Mouse (Mus musculus): ENCODE results near the gene Zdhhc22. TPM values are rescaled to one million over a fixed set of nuclear protein-coding genes. Genes with fewer than 3 reads are reported as not detected.
A peak's percentile ranks its signal among the peaks of the same experiment; 100 is the strongest.

The Zdhhc22 gene
- polyA plus RNA-seq, 1 experiment from 2014 or later: 26.9 TPM

GRCm38 (mm10) chr12:86973706-86974105 is 16.5 kb downstream of the Zdhhc22 start:
- peaks cover 41% of the 10 kb centered on the region for H3K4me1 ChIP-seq (ENCODE audit: control insufficient read depth, insufficient read depth, low read depth, low read length)
- no peak overlapping the region for H3K9ac ChIP-seq (ENCODE audit: low read depth, low read length)
- ATAC-seq: no peak

GRCm38 (mm10) chr12:86973216-86973615 is 17.0 kb downstream of the Zdhhc22 start:
- no peak overlapping the region for H3K9ac ChIP-seq (ENCODE audit: low read depth, low read length)
- WGBS: 21% methylated on average over 7 of the region's 7 CpGs
- H3K4me2 ChIP-seq (ENCODE audit: low read length): no peak overlapping the region
- no peaks in the 10 kb centered on the region for H3K9me3 ChIP-seq (ENCODE audit: control insufficient read depth, low read length)
- no peaks in the 10 kb centered on the region for H3K27me3 ChIP-seq (replicated peaks; ENCODE audit: control insufficient read depth, insufficient read depth, low read length)
- H3K4me1 ChIP-seq (ENCODE audit: control insufficient read depth, insufficient read depth, low read depth, low read length): peaks cover 40% of the 10 kb centered on the region
- H3K27ac ChIP-seq (ENCODE audit: low read depth, low read length): no peak overlapping the region
- H3K4me3 ChIP-seq (ENCODE audit: low read length): no peak overlapping the region
- ATAC-seq: peak; percentile 7; the same call in 1 of the 2 replicates
- H3K36me3 ChIP-seq (ENCODE audit: control insufficient read depth, insufficient read depth, low read length): no peaks in the 10 kb centered on the region

More at GRCm38 (mm10) chr12:86973706-86974105, 16.5 kb downstream of the Zdhhc22 start:
- H3K4me3 ChIP-seq (ENCODE audit: low read length): no peak overlapping the region
- H3K36me3 ChIP-seq (ENCODE audit: control insufficient read depth, insufficient read depth, low read length): no peaks in the 10 kb centered on the region
- H3K27me3 ChIP-seq (replicated peaks; ENCODE audit: control insufficient read depth, insufficient read depth, low read length): 0 out of 2 replicates have a peak, but pooled peaks cover under 1% of the 10 kb centered on the region
- H3K27ac ChIP-seq (ENCODE audit: low read depth, low read length): no peak overlapping the region; the same call in 1 of the 2 replicates
- H3K4me2 ChIP-seq (ENCODE audit: low read length): no peak overlapping the region
- H3K9me3 ChIP-seq (ENCODE audit: control insufficient read depth, low read length): no peaks in the 10 kb centered on the region
- WGBS: 36% methylated on average over 8 of the region's 8 CpGs

- H3K36me3 ChIP-seq (ENCODE audit: control insufficient read depth, insufficient read depth, low read length): no peaks in the 10 kb centered on the region
- no peak overlapping the region for H3K9ac ChIP-seq (ENCODE audit: low read depth, low read length)
- no peak overlapping the region for H3K4me3 ChIP-seq (ENCODE audit: low read length)
- no peak for ATAC-seq
- H3K4me1 ChIP-seq (ENCODE audit: control insufficient read depth, insufficient read depth, low read depth, low read length): peaks cover 31% of the 10 kb centered on the region
- no peak overlapping the region for H3K27ac ChIP-seq (ENCODE audit: low read depth, low read length)
- no peak overlapping the region for H3K4me2 ChIP-seq (ENCODE audit: low read length)
- 95% methylated on average over 7 of the region's 7 CpGs for WGBS
- no peaks in the 10 kb centered on the region for H3K27me3 ChIP-seq (replicated peaks; ENCODE audit: control insufficient read depth, insufficient read depth, low read length)
- H3K9me3 ChIP-seq (ENCODE audit: control insufficient read depth, low read length): no peaks in the 10 kb centered on the region
Measured at GRCm38 (mm10) chr12:86971089-86971488, 19.1 kb downstream of the Zdhhc22 start.

DNA sequence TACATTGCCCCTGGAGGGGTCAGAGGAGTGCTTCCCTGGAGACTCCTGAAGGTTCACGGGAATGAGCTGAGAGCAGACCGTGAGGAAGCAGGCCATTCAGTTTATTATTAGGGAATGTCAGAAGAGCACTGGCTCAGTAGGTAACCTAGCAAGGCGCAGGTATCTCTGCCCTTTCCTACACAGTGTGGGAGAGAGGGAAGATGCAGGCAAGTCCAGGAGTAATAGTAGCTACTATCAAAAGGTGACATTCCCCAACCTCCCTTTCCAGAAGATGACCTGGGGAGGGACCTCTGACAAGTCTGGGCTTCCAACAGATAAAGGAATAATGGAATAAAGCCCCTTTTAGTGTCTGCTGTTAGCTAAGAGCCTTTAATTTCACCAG is 21.0 kb downstream of the Zdhhc22 start:
- no peaks in the 10 kb centered on the region for H3K36me3 ChIP-seq (ENCODE audit: control insufficient read depth, insufficient read depth, low read length)
- no peak overlapping the region for H3K9ac ChIP-seq (ENCODE audit: low read depth, low read length)
- H3K9me3 ChIP-seq (ENCODE audit: control insufficient read depth, low read length): no peaks in the 10 kb centered on the region
- H3K27me3 ChIP-seq (replicated peaks; ENCODE audit: control insufficient read depth, insufficient read depth, low read length): no peaks in the 10 kb centered on the region
- peaks cover 14% of the 10 kb centered on the region for H3K4me1 ChIP-seq (ENCODE audit: control insufficient read depth, insufficient read depth, low read depth, low read length)
- WGBS: 56% methylated on average over 3 of the region's 3 CpGs
- H3K27ac ChIP-seq (ENCODE audit: low read depth, low read length): no peak overlapping the region
- no peak for ATAC-seq
- no peak overlapping the region for H3K4me2 ChIP-seq (ENCODE audit: low read length)
- H3K4me3 ChIP-seq (ENCODE audit: low read length): no peak overlapping the region

- Histone ChIP-seq H3K36me3 (ENCODE audit: control insufficient read depth, insufficient read depth, low read length) (no peaks in the 10 kb centered on the region), H3K27ac (ENCODE audit: low read depth, low read length) (no peak overlapping the region; the same call in 1 of the 2 replicates), H3K9ac (ENCODE audit: low read depth, low read length) (no peak overlapping the region), H3K4me2 (ENCODE audit: low read length) (no peak overlapping the region), H3K4me1 (ENCODE audit: control insufficient read depth, insufficient read depth, low read depth, low read length) (peaks cover 8% of the 10 kb centered on the region), H3K27me3 (replicated peaks; ENCODE audit: control insufficient read depth, insufficient read depth, low read length) (no peaks in the 10 kb centered on the region), H3K9me3 (ENCODE audit: control insufficient read depth, low read length) (no peaks in the 10 kb centered on the region), H3K4me3 (ENCODE audit: low read length) (no peak overlapping the region)
- ATAC-seq: no peak
- WGBS: 68% methylated on average over 13 of the region's 13 CpGs
Measured at GRCm38 (mm10) chr12:86968468-86969219, 21.6 kb downstream of the Zdhhc22 start.

DNA sequence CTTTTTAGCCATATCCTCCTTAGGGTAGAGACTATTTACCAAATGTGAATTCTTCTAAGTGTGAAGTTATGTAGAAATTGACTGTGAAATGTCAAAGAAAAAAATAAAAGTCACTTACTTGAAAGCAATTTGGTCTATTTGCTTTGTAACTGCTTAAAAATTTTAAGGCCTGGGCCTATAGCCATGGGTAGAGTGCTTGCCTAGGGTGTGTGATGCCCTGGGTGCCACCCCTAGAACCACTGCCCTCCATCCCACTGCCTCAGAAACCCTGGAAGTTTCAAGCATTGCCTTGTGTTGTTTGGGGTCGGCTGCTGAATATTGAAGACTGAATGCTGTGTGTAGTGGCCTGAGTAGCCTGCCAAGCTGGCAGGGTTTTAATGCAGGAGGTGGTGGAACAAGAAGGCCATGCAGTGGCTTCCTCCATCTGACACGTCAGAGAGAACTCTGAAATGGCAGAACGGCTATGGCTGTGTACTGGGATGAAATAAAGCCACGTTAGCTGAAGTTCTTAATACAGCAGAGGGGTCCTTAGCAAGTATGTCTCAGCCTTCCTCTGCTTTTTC is 24.9 kb downstream of the Zdhhc22 start:
- no peaks in the 10 kb centered on the region for H3K9me3 ChIP-seq (ENCODE audit: control insufficient read depth, low read length)
- no peak for ATAC-seq
- peaks cover 21% of the 10 kb centered on the region for H3K36me3 ChIP-seq (ENCODE audit: control insufficient read depth, insufficient read depth, low read length)
- H3K9ac ChIP-seq (ENCODE audit: low read depth, low read length): no peak overlapping the region
- H3K4me3 ChIP-seq (ENCODE audit: low read length): no peak overlapping the region
- WGBS: 79% methylated on average over 4 of the region's 4 CpGs
- no peaks in the 10 kb centered on the region for H3K27me3 ChIP-seq (replicated peaks; ENCODE audit: control insufficient read depth, insufficient read depth, low read length)
- no peak overlapping the region for H3K27ac ChIP-seq (ENCODE audit: low read depth, low read length)
- H3K4me1 ChIP-seq (ENCODE audit: control insufficient read depth, insufficient read depth, low read depth, low read length): no peaks in the 10 kb centered on the region
- no peak overlapping the region for H3K4me2 ChIP-seq (ENCODE audit: low read length)

DNA sequence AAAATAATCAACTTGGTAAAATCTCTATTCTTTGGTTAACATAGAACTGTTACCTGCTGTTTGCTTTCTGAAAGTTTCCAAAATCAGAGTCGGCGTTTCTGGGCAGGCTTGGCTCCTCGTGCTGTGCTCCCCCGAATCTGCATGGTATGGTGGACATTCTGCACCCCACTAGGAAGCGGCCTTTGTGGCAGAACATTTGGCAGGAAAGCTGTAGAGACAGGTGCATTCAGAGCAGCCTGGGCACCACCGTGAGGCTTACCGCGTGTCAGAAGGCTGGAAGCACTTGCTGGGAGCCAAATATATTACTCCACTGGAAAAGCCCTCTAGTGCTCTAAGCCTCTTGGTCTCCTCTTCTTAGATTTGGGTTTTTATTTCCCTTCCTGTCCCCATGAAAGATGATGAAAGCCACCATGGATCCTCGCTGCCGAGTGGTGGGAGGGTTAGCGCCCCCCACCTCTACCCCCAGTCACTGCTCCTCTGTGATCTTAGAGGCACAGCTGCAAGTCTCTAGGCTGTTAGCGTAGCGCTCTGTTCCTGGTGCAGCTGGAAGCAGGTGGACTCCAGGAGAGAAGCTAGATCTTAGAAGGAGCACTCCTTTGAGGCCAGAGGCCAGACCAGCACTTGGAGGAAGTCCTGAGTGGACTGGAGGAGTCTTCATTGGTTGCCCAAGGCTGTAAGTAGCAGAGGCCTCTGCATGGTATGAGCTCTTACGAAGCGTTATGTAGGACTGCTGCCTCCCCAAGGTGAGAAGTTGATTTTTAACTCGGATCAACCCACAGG is 25.8 kb downstream of the Zdhhc22 start:
- Histone ChIP-seq H3K27me3 (replicated peaks; ENCODE audit: control insufficient read depth, insufficient read depth, low read length) (no peaks in the 10 kb centered on the region), H3K9ac (ENCODE audit: low read depth, low read length) (no peak overlapping the region), H3K4me1 (ENCODE audit: control insufficient read depth, insufficient read depth, low read depth, low read length) (no peaks in the 10 kb centered on the region), H3K4me2 (ENCODE audit: low read length) (no peak overlapping the region), H3K9me3 (ENCODE audit: control insufficient read depth, low read length) (no peaks in the 10 kb centered on the region), H3K27ac (ENCODE audit: low read depth, low read length) (no peak overlapping the region), H3K36me3 (ENCODE audit: control insufficient read depth, insufficient read depth, low read length) (peaks cover 28% of the 10 kb centered on the region), H3K4me3 (ENCODE audit: low read length) (no peak overlapping the region)
- no peak for ATAC-seq
- WGBS: 83% methylated on average over 16 of the region's 16 CpGs

- Histone ChIP-seq H3K4me3 (ENCODE audit: low read length) (no peak overlapping the region), H3K9ac (ENCODE audit: low read depth, low read length) (no peak overlapping the region), H3K36me3 (ENCODE audit: control insufficient read depth, insufficient read depth, low read length) (peaks cover 36% of the 10 kb centered on the region), H3K4me1 (ENCODE audit: control insufficient read depth, insufficient read depth, low read depth, low read length) (no peaks in the 10 kb centered on the region), H3K9me3 (ENCODE audit: control insufficient read depth, low read length) (no peaks in the 10 kb centered on the region), H3K27ac (ENCODE audit: low read depth, low read length) (no peak overlapping the region), H3K27me3 (replicated peaks; ENCODE audit: control insufficient read depth, insufficient read depth, low read length) (no peaks in the 10 kb centered on the region), H3K4me2 (ENCODE audit: low read length) (no peak overlapping the region)
- peak; percentile 52; the same call in 1 of the 2 replicates for ATAC-seq
- WGBS: 74% methylated on average over 11 of the region's 11 CpGs
Measured at GRCm38 (mm10) chr12:86961589-86962344, 28.5 kb downstream of the Zdhhc22 start.

All from hindbrain, embryonic 16.5 days (tissue).